Mouse (Mus musculus): ENCODE results near the gene Drg2. TPM values are rescaled to one million over a fixed set of nuclear protein-coding genes. Genes with fewer than 3 reads are reported as not detected.

Drg2 gene
- polyA plus RNA-seq, 1 experiment from 2014 or later, result 67.1 TPM

DNA sequence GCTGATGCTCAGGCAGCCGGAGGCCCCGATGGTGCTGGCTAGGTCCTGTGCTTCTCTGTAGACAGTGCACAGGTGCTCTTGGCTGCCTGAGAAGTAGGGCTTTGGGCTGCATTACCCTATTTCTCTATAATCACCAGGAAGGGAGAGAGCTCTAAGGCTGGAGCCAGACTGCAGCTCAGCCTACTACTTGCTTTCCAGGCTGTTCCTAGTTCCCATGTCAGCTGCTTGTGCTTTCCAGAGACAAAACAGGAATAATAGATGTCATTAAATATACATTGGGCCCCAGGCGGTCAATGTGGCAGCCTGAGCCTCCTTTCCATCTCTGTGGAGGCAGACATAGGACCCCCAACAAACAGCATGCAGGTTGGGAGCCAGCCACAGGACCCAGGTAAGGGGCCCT, 14.6 kb downstream of the Drg2 start, which contains the start of gene Myo15:
Gene Myo15, plus strand, starts transcription at position 301 of the 400 bp plus-strand sequence.
- Histone ChIP-seq H3K4me1 (replicated peaks) (peaks cover 14% of the 10 kb centered on the region; the same call in 1 of the 2 replicates), H3K9me3 (replicated peaks) (no peaks in the 10 kb centered on the region), H3K36me3 (peaks cover 65% of the 10 kb centered on the region), H3K9ac (no peak within 1 kb of the TSS; the same call in 1 of the 2 replicates), H3K27ac (ENCODE audit: poor library complexity, severe bottlenecking) (no peak within 1 kb of the TSS), H3K4me2 (no peak within 1 kb of the TSS), H3K27me3 (replicated peaks) (no peaks in the 10 kb centered on the region), H3K4me3 (no peak within 1 kb of the TSS)
- 94% methylated on average over 3 of the region's 3 CpGs for WGBS
- ATAC-seq (ENCODE audit: insufficient number of reproducible peaks, low FRiP score), result no peak

- Histone ChIP-seq H3K4me3 (no peak overlapping the region), H3K9ac (no peak overlapping the region), H3K4me1 (replicated peaks) (peaks cover 14% of the 10 kb centered on the region; the same call in 1 of the 2 replicates), H3K27me3 (replicated peaks) (no peaks in the 10 kb centered on the region), H3K27ac (ENCODE audit: poor library complexity, severe bottlenecking) (no peak overlapping the region), H3K9me3 (replicated peaks) (no peaks in the 10 kb centered on the region; the same call in 1 of the 2 replicates), H3K36me3 (peaks cover 48% of the 10 kb centered on the region), H3K4me2 (no peak overlapping the region)
- WGBS, result 80% methylated on average over 9 of the region's 9 CpGs
- no peak for ATAC-seq (ENCODE audit: insufficient number of reproducible peaks, low FRiP score)
Measured at GRCm38 (mm10) chr11:60470743-60471142, 16.4 kb downstream of the Drg2 start.

DNA sequence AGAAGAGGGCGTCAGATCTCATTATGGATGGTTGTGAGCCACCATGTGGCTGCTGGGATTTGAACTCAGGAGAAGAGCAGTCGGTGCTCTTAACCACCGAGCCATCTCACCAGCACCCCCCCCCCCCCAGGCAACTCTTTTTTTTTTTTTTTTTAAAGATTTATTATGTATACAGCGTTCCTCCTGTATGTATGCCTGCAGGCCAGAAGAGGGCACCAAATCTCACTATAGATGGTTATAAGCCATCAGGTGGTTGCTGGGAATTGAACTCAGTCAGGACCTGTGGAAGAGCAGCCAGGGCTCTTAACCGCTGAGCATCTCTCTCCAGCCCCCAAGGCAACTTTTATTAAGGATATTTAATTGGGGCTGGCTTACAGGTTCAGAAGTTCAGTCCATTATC, 20.1 kb downstream of the Drg2 start:
- Histone ChIP-seq H3K36me3 (peaks cover 12% of the 10 kb centered on the region), H3K9ac (no peak overlapping the region), H3K4me1 (replicated peaks) (peaks cover 25% of the 10 kb centered on the region; the same call in 1 of the 2 replicates), H3K27me3 (replicated peaks) (peaks cover 14% of the 10 kb centered on the region), H3K4me2 (no peak overlapping the region), H3K9me3 (replicated peaks) (no peaks in the 10 kb centered on the region; the same call in 1 of the 2 replicates), H3K27ac (ENCODE audit: poor library complexity, severe bottlenecking) (no peak overlapping the region), H3K4me3 (no peak overlapping the region)
- ATAC-seq (ENCODE audit: insufficient number of reproducible peaks, low FRiP score), result no peak
- WGBS, result 83% methylated on average over 5 of the region's 5 CpGs

- no peak for ATAC-seq (ENCODE audit: insufficient number of reproducible peaks, low FRiP score)
- 86% methylated on average over 5 of the region's 5 CpGs for WGBS
- H3K4me3 ChIP-seq, result no peak overlapping the region
- peaks cover 25% of the 10 kb centered on the region; the same call in 1 of the 2 replicates for H3K4me1 ChIP-seq (replicated peaks)
- peaks cover 27% of the 10 kb centered on the region for H3K27me3 ChIP-seq (replicated peaks)
- no peak overlapping the region for H3K9ac ChIP-seq
- H3K27ac ChIP-seq (ENCODE audit: poor library complexity, severe bottlenecking), result no peak overlapping the region
- no peaks in the 10 kb centered on the region; the same call in 1 of the 2 replicates for H3K9me3 ChIP-seq (replicated peaks)
- no peak overlapping the region for H3K4me2 ChIP-seq
- 0 out of 2 replicates have a peak, but pooled peaks cover 3% of the 10 kb centered on the region for H3K36me3 ChIP-seq
Measured at GRCm38 (mm10) chr11:60475668-60476362, 21.4 kb downstream of the Drg2 start.

DNA sequence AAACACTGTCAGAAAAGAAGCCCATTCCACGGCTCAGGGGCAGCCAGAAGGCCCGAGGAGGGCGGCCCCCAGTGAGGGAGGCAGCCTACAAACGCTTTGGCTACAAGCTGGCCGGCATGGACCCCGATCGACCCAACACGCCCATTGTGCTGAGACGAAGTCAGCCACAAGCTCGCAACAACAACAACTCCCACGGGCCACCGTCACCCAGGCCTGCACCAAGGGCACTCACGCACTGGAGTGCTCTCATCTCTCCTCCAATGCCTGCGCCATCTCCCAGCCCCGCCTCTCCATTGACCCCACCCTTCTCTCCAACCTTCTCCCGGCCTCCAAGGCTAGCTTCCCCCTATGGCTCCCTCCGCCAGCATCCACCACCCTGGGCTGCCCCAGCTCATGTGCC, 23.7 kb downstream of the Drg2 start:
- H3K27ac ChIP-seq (ENCODE audit: poor library complexity, severe bottlenecking), result no peak overlapping the region
- no peak overlapping the region for H3K9ac ChIP-seq
- peak overlapping the region; percentile 62 for H3K4me2 ChIP-seq
- ATAC-seq (ENCODE audit: insufficient number of reproducible peaks, low FRiP score), result peak; percentile 60; the same call in 1 of the 2 replicates
- H3K4me3 ChIP-seq, result peak overlapping the region; percentile 18; the same call in 1 of the 2 replicates
- WGBS, result 19% methylated on average over 17 of the region's 17 CpGs
- peaks cover 10% of the 10 kb centered on the region; the same call in 1 of the 2 replicates for H3K4me1 ChIP-seq (replicated peaks)
- H3K9me3 ChIP-seq (replicated peaks), result no peaks in the 10 kb centered on the region; the same call in 1 of the 2 replicates
- no peaks in the 10 kb centered on the region for H3K36me3 ChIP-seq
- H3K27me3 ChIP-seq (replicated peaks), result peaks cover 35% of the 10 kb centered on the region

DNA sequence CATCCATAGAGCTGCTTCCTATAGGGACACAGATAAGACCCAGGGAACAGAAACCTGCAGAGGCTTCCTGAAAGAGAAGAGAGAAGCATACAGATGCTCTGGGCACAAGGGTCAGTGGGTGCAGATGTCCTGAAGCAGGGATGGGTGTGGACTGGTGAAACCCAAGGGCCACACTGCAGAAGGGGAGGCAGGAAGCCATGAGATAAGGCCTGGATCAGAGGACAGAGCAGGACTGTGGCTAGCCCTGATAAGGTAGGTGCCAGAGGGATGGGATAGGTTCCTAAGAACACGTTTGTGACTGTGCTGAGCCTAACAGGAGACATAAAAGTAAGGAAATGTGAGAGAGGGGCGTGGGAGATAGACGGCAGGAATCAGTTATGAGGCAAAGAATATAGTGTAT, 31.9 kb downstream of the Drg2 start:
- H3K9me3 ChIP-seq (replicated peaks), result no peaks in the 10 kb centered on the region
- no peak overlapping the region for H3K27ac ChIP-seq (ENCODE audit: poor library complexity, severe bottlenecking)
- H3K4me2 ChIP-seq, result no peak overlapping the region
- no peak overlapping the region for H3K9ac ChIP-seq
- peak; percentile 80 for ATAC-seq (ENCODE audit: insufficient number of reproducible peaks, low FRiP score)
- 36% methylated on average over 3 of the region's 3 CpGs for WGBS
- H3K27me3 ChIP-seq (replicated peaks), result 0 out of 2 replicates have a peak, but pooled peaks cover 8% of the 10 kb centered on the region
- no peak overlapping the region for H3K4me3 ChIP-seq
- no peaks in the 10 kb centered on the region for H3K36me3 ChIP-seq
- no peaks in the 10 kb centered on the region for H3K4me1 ChIP-seq (replicated peaks)

DNA sequence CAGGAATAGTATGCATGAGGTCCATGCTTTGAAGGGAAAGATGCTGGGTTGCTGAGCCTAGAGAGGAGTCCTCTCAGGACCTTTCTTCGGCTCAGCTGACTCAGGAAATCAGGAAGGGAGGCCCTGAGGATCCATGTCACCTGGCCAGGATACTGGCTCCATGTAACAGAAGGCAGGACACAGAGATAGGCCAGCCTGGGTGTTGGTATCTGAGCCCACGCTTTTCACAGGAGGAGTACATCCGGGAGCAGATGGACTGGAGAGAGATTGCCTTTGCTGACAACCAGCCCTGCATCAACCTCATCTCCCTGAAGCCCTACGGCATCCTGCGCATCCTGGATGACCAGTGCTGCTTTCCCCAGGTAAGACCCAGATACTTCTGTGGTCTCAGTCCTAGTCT, 38.3 kb downstream of the Drg2 start:
- no peaks in the 10 kb centered on the region for H3K9me3 ChIP-seq (replicated peaks)
- peaks cover 28% of the 10 kb centered on the region for H3K27me3 ChIP-seq (replicated peaks)
- H3K36me3 ChIP-seq, result no peaks in the 10 kb centered on the region
- WGBS, result 85% methylated on average over 5 of the region's 5 CpGs
- ATAC-seq (ENCODE audit: insufficient number of reproducible peaks, low FRiP score), result no peak
- no peak overlapping the region for H3K4me3 ChIP-seq
- no peaks in the 10 kb centered on the region for H3K4me1 ChIP-seq (replicated peaks)
- H3K9ac ChIP-seq, result no peak overlapping the region
- no peak overlapping the region for H3K27ac ChIP-seq (ENCODE audit: poor library complexity, severe bottlenecking)
- H3K4me2 ChIP-seq, result no peak overlapping the region

GRCm38 (mm10) chr11:60495692-60496091, 41.3 kb downstream of the Drg2 start:
- peaks cover 37% of the 10 kb centered on the region for H3K27me3 ChIP-seq (replicated peaks)
- WGBS, result 50% methylated on average over 2 of the region's 2 CpGs

DNA sequence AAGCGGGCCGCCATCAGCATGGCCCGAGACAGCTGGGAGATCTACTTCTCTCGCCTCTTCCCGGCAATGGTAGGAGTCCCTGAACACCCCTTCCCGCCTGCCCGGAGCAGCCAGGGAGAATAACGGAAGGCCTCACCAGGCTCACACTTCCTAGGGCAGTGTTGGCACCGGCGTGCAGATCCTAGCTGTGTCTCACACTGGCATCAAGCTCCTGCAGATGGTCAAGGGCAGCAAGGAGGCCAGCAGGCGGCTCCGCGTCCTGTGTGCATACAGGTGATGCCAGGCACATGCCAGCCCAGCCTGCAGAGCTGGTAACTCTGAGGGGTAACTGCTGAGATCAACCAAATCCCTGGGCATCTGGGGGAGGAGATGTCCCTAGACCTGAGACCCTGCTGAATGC, 52.9 kb downstream of the Drg2 start:
- Histone ChIP-seq H3K27me3 (replicated peaks) (peaks cover 53% of the 10 kb centered on the region), H3K9me3 (replicated peaks) (no peaks in the 10 kb centered on the region), H3K4me1 (replicated peaks) (peaks cover 14% of the 10 kb centered on the region), H3K4me2 (no peak overlapping the region), H3K9ac (no peak overlapping the region), H3K36me3 (no peaks in the 10 kb centered on the region), H3K27ac (ENCODE audit: poor library complexity, severe bottlenecking) (no peak overlapping the region), H3K4me3 (no peak overlapping the region)
- 83% methylated on average over 13 of the region's 13 CpGs for WGBS
- ATAC-seq (ENCODE audit: insufficient number of reproducible peaks, low FRiP score), result no peak

More at GRCm38 (mm10) chr11:60495692-60496091, 41.3 kb downstream of the Drg2 start:
- H3K4me3 ChIP-seq, result no peak overlapping the region
- no peak overlapping the region for H3K27ac ChIP-seq (ENCODE audit: poor library complexity, severe bottlenecking)
- H3K4me1 ChIP-seq (replicated peaks), result no peaks in the 10 kb centered on the region
- no peak overlapping the region for H3K9ac ChIP-seq
- H3K36me3 ChIP-seq, result no peaks in the 10 kb centered on the region
- no peaks in the 10 kb centered on the region for H3K9me3 ChIP-seq (replicated peaks)
- H3K4me2 ChIP-seq, result no peak overlapping the region
- ATAC-seq (ENCODE audit: insufficient number of reproducible peaks, low FRiP score), result no peak

DNA sequence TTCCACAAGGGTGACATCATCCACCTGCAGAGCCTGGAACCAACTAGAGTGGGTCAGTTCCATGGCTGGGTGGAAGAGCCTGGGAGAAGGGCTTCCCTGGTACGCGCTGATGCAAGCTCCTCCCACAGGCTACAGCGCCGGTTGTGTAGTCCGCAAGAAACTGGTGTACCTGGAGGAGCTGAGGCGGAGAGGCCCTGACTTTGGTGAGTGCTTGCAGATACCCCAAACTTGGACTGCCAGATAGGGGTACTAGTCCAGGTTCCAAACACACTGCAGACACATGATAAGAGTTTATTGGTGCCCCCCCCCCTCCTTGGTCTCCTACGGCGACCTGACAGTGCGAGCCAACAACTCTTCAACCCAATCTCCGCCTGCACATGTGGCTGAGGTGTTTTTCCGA, 54.6 kb downstream of the Drg2 start:
- WGBS, result 3% methylated on average over 11 of the region's 11 CpGs

DNA sequence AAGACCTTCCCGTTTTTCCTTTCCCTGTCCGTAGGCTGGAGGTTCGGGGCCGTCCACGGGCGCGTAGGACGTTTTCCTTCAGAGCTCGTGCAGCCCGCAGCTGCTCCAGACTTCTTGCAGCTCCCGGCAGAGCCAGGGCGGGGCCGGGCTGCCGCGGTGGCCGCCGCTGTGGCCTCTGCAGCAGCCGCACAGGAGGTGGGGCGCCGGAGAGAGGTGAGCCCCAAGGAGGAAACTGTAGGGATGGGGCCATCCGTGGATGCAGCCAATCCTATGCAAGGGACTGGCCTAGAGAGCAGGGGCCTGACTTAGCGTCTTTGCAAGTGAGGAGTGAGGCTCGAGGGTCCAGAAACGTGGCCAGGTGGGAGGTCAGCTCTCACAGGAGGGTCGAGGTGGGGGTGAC, 55.1 kb downstream of the Drg2 start:
- WGBS, result 1% methylated on average over 25 of the region's 25 CpGs
- peak; percentile 68 for ATAC-seq (ENCODE audit: insufficient number of reproducible peaks, low FRiP score)

More for the DNA sequence above, 54.6 kb downstream of the Drg2 start:
- Histone ChIP-seq H3K4me3 (peak overlapping the region; percentile 50), H3K36me3 (no peaks in the 10 kb centered on the region), H3K4me1 (replicated peaks) (peaks cover 14% of the 10 kb centered on the region), H3K27ac (ENCODE audit: poor library complexity, severe bottlenecking) (no peak overlapping the region), H3K4me2 (peak overlapping the region; percentile 96), H3K9ac (peak overlapping the region; percentile 65), H3K9me3 (replicated peaks) (no peaks in the 10 kb centered on the region), H3K27me3 (replicated peaks) (peaks cover 44% of the 10 kb centered on the region)
- ATAC-seq (ENCODE audit: insufficient number of reproducible peaks, low FRiP score), result peak; percentile 74; the same call in 1 of the 2 replicates

More for the DNA sequence above, 55.1 kb downstream of the Drg2 start:
- peak overlapping the region; percentile 50 for H3K4me3 ChIP-seq
- no peaks in the 10 kb centered on the region for H3K36me3 ChIP-seq
- H3K9me3 ChIP-seq (replicated peaks), result no peaks in the 10 kb centered on the region
- H3K9ac ChIP-seq, result peak overlapping the region; percentile 65
- peak overlapping the region; percentile 96 for H3K4me2 ChIP-seq
- H3K4me1 ChIP-seq (replicated peaks), result peaks cover 14% of the 10 kb centered on the region
- H3K27me3 ChIP-seq (replicated peaks), result peaks cover 41% of the 10 kb centered on the region
- no peak overlapping the region for H3K27ac ChIP-seq (ENCODE audit: poor library complexity, severe bottlenecking)
